Mouse (Mus musculus) megakaryocyte progenitor cell, adult 5-6 weeks (primary cell): ENCODE measurements around the gene Eif4e3. TPM values are rescaled to one million over a fixed set of nuclear protein-coding genes. Genes with fewer than 3 reads are reported as not detected.

Experiments used
- ATAC-seq: replicated peaks from 2 replicates; pipeline ENCODE4 v1.8.0; 2016; ENCODE audit warnings: mild to moderate bottlenecking, moderate TSS enrichment, inconsistent platforms; ENCODE audit not compliant: poor library complexity
- total RNA-seq, 2 experiments: library from RNA; stranded (forward) in 1 of 2; stranded (reverse) in 1 of 2; fragments of 157-497, 149-512 nt in 1 of 2; fragments of 200-1000 nt in 1 of 2; gene quantifications; 2 replicates each; pipeline versions ENCODE4 v1.2.3 to v1.2.4; 2015 to 2017

Eif4e3 gene
- total RNA-seq, 2 experiments from 2014 or later = 19.4 to 19.8 TPM

- ATAC-seq = peak; percentile 6; the same call in 1 of the 2 replicates
These were observed 884 bp downstream of the Eif4e3 start for GRCm38 (mm10) chr6:99665457-99666317.

DNA sequence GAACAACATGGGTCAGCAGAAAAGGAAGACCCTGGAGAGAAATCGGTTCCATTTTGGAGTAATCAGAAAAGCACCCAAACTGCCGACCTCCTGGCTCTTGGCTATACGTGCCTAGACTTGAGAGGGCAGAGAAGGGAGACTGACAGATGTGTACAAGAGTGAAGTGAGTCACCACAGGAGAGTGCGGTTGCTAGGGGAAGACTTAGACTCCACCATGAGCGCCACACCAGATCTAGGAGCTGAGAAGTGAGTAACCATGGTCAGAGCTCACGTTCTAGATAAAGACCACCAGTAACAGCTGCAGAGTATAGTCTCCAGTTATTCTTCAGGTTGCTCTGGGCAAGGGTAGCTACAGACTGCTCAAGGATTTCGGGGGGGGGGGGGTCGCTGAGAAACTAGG lies 3.3 kb downstream of the Eif4e3 start:
- ATAC-seq = no peak

DNA sequence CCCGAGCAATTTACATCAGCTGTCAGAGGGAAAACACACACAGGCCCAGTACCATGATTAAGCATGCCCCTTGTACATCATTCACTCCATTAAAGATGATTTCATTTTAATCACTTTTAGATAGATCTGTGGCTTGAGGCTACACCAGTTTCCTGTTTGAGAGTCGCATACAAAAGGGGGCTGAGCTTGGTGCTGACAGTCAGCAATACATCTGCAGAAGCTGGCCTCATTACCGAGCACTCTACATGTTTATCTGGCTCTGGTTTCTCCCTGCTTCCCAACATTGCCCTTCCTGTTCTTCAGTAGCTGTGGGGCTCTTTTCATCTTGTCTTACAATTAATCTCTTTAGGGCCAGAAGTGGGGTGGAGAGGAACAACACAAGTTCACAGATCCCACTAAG lies 6.1 kb downstream of the Eif4e3 start:
- no peak for ATAC-seq

DNA sequence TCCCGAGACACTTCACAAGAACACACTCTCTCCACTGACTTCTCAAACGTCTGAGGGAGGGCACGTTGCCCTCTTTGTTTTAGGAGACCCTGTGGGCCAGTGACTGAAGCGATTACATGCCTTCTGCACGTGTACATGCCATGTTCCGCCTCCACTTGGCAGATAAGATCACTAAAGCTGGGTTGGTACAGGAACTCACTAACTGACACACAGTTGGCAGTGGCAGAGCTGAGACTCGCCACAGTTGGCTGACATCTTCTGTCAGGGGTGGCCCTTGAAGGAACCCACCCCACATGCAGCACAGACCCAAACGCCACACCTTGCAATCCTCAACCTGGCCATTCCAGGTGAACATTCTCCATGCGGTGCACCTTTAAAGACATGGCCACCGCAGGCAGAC lies 8.0 kb downstream of the Eif4e3 start:
- peak; percentile 52 for ATAC-seq

GRCm38 (mm10) chr6:99656088-99656487 lies 10.5 kb downstream of the Eif4e3 start:
- ATAC-seq = no peak

DNA sequence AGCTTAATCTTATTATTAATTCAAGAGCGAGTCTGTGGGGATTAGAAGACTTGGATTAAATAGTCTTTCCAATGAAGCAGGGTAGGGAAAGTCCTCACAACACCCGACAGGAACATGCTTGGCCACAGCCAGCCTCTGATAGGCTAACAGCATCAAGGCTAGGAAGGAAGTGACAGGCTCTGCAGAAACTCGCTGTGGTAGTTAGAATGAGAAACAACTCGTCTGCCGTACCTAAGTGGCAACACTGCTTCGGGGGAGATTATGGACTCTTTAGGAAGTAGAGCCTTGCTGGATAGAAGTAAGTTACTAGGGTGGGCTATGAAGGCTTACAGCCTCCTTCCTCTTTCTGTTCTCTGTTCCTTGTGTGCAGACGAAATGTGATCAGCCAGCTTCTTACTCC lies 11.1 kb downstream of the Eif4e3 start:
- ATAC-seq = peak; percentile 81

GRCm38 (mm10) chr6:99654343-99654742 lies 12.2 kb downstream of the Eif4e3 start:
- no peak for ATAC-seq

GRCm38 (mm10) chr6:99652341-99652740 lies 14.2 kb downstream of the Eif4e3 start:
- ATAC-seq = no peak

DNA sequence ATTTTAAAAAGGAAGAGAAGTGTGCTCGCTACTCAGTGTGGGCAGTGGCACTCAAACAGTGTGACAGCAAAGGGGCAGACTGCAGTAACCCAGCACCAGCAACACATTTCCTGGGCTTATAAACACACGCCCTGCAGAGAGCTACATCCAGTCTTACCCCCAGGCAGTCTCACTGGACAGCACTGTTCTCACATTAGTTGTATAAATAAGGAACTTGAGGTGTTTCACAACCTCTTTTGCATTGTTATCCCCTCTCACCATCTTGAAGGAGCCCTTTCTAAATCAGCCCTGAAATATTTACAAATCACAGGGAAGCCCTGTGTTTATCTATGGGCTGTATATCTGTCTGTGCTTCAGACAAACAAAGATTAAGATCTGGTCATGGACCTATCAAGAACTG lies 17.3 kb downstream of the Eif4e3 start:
- ATAC-seq = peak; percentile 87

GRCm38 (mm10) chr6:99646344-99646743 lies 20.2 kb downstream of the Eif4e3 start:
- ATAC-seq = no peak

GRCm38 (mm10) chr6:99644876-99645275 lies 21.7 kb downstream of the Eif4e3 start:
- ATAC-seq = no peak; the same call in 1 of the 2 replicates

- ATAC-seq = 0 out of 2 replicates have a peak, but pooled peaks have one; percentile 26
These were observed 22.2 kb downstream of the Eif4e3 start for GRCm38 (mm10) chr6:99644386-99644785.

- no peak for ATAC-seq
These were observed 23.0 kb downstream of the Eif4e3 start for GRCm38 (mm10) chr6:99643439-99644199.

DNA sequence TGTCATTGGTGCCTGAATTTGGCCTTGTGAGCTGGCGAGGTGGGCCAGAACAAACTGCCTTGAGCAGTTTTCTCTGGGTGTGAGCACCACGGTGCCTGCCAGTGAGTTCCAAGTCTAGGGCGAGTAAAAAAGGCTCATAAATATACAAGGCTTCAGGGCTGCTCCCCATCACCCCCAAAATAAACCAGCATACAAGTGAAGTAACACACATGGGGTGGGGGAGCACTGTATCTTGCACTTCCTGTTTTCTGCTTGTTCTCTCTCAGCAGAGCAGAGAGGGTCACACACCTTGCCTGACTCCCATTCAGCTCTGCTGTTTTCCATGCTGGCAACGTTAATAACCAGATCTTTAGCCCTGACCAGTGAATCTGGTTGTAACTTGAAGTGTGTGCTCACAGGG lies 29.1 kb downstream of the Eif4e3 start:
- peak; percentile 86 for ATAC-seq

DNA sequence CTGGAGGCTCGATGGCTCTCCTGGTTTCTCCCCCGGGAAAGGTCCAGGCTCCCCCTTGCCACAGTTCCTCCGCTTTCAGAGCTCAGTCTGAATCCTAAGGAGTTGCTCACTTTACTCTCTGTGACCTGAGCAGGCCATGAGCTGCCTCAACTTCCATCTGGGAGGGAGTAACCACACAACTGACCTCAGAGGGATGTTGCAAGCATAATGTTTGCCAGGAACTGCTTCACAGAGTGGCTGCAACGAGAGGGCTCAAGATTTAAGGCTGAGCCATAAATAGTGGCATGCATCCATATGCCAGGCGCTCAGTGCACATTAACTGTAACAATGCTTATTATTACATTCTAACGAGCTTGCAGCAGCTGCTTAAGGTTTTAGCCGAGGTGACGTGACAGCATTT lies 29.8 kb downstream of the Eif4e3 start:
- peak; percentile 88 for ATAC-seq

DNA sequence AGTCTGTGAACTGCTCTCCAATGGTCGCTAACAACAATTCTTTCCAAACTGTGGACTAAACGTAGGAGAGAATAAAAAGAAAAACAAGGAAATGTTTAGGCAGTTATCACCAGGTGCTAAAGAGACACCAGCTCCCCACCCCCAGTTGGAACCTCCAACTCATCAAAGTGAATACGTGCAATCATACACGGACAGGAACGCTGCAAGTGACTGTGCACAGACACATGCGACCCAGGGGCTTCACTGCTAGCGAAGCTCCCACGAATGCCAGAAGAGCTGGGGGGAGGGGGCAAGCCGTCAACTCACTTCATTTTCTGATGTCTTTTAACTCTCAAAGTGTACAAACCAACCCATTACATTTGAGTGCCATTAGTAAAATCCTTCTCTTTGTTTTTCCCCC lies 30.4 kb downstream of the Eif4e3 start:
- no peak for ATAC-seq

GRCm38 (mm10) chr6:99632121-99632980 lies 34.2 kb downstream of the Eif4e3 start:
- no peak for ATAC-seq

DNA sequence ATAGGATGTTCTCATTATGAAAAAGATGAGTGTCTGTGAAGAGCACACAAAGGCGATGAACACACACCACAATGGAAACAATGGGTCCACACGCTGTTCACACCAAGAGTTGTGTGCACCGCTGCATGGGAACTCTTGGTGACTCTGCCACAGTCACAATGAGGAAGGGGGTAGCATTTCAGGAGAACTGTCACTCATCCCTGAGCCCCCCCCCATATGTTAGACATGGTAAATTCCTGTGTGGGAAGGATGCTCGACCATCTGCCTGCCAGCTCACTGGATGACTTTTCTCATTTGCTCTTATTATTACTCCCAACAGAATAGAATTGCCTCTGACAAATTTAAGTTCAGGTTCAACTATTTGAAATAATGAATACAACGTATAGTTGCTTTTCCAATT lies 34.9 kb downstream of the Eif4e3 start:
- no peak for ATAC-seq

DNA sequence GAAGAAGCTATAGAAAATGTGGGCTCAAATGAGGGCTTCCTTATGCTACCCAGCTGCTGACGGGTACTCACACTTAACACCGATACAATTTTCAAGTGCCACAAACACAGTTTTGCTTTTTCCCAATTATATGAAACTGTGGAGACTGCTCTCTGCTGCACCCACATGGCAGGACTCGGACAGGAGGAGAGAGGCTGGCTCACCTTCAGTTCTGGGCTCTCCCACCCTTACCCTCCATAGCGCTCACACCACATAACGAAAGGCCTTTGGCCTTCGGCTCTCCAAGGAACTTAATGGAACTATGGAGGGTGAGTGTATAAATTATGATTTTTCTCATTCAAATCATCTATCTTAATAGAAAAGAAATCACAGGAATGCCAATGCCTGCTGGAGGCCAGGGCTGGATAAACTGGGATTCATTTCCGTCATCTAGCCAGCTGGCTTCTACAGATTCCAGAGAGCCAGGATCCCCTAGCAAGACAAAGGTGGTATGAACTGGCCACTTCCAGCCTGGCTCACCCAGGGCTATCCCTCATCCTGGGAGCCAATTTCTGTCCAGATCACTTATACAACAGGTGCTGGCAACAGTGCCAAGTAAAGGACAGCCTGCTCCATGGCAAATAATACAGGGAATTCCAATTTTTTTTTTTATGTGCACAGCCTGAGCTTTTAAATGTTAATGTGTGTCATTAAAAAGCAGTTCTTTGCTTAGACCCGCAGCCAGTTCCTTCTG lies 36.7 kb downstream of the Eif4e3 start:
- no peak for ATAC-seq

- ATAC-seq = no peak
These were observed 40.2 kb downstream of the Eif4e3 start for GRCm38 (mm10) chr6:99626347-99626746.
